Mouse (Mus musculus) inflammation-experienced regulatory T-cells (primary cell): ENCODE measurements around the gene Psmb5. TPM values are rescaled to one million over a fixed set of nuclear protein-coding genes. Genes with fewer than 3 reads are reported as not detected.

Source experiments
- polyA plus RNA-seq, 2 experiments: library from polyadenylated mRNA; unstranded; fragments of 100-300 nt; shearing (Covaris generic); gene quantifications; one replicate each; pipeline ENCODE4 v1.2.1; 2017

The Psmb5 gene
- 100 to 1,000 TPM; 173 to 203 TPM for polyA plus RNA-seq

GRCm38 (mm10) chr14:54617897-54618365 is at the start of gene Psmb5:
TSS of gene Psmb5 (minus strand) at chr14:54618022.

DNA sequence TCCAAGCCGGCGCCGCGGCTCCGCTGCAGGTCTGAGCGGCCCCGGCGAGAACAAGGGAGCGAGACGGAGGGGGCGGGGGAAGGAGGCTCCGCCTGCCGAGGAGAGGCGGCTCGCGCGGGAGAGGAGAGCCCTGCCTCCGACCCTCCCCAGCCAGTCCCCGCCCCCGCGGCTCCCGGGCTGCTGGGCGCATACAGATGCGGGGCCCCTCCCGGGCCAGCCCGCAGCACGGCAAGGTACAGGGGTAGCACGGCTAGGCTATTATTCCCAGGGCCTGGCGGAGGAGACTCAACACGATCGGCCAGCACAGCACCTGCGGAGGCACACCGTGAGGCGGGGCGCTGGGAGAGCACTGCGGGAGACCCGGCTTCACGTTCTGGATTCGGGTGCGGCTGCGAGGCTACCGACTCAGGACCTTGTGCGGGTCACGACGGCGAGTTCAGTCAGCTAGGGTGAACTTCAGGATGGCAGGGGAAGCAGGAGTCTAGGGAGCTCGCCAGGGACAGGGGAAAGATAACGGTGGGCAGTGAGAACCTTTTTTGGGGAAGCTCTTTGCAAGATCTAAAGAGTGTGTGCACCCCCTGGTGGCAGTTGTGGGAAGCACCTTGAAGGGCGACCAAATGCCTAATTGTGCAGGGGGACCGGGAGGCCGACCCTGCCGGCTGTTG is 23.6 kb upstream of the Psmb5 start, which contains the start of gene Cdh24:
Gene Cdh24, minus strand, starts transcription at position 60 of the 665 bp plus-strand sequence.

GRCm38 (mm10) chr14:54640946-54641304 is 23.1 kb upstream of the Psmb5 start, which contains the start of gene Gm17606:
TSS of gene Gm17606 (plus strand) at chr14:54640952.

DNA sequence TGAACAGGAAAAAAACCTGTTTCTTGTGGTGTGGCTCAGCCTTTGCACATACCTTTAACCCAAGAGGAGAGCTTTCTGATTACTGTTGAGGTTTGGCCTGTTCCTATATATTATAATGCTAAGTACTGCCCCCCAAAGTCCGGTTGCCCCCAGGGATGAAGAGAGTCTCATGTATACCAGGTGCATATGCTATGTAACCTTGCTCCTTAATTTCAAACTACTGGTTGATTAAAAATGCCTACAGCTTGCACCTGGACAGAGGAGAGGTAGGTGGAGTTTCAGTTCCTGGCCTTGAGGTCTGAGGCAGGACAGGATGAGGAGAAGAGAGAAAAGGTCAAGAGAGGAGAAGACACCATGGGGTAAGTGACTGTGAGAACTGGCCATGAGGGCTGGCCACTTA is 3.3 kb upstream of the Psmb5 start, which contains the start of gene Psmb11:
Gene Psmb11, plus strand, starts transcription at position 301 of the 400 bp plus-strand sequence.

DNA sequence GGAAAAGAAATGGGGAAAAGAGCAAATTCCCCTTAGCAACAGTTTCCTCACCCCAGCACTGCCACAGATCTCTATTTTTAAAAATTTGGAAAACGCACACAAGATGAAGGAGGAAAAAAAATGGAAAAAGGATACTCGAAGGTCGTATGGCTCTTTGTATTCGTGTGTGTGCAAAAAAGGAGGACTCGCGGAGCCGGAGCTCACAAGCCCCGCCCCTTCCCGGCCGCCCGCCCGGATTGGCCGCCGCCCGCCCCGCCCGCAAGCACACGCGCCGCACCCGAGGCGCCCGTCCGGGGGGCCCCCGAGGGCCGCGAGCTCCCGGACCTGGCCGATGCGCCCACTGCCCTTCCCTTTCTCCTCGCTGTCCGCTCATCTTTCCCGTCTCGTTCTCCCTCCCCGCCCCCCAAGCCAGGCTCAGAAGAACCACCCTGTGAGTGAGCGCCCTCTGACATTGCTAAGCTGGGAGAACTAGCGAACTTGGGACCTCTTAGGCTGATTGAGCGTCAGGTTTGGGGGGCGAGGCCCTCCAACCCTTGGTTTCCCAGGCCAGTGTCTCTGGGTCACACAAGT is 12.0 kb downstream of the Psmb5 start, which contains the start of gene 4931414P19Rik:
Gene 4931414P19Rik, minus strand, starts transcription at position 242 of the 570 bp plus-strand sequence.

DNA sequence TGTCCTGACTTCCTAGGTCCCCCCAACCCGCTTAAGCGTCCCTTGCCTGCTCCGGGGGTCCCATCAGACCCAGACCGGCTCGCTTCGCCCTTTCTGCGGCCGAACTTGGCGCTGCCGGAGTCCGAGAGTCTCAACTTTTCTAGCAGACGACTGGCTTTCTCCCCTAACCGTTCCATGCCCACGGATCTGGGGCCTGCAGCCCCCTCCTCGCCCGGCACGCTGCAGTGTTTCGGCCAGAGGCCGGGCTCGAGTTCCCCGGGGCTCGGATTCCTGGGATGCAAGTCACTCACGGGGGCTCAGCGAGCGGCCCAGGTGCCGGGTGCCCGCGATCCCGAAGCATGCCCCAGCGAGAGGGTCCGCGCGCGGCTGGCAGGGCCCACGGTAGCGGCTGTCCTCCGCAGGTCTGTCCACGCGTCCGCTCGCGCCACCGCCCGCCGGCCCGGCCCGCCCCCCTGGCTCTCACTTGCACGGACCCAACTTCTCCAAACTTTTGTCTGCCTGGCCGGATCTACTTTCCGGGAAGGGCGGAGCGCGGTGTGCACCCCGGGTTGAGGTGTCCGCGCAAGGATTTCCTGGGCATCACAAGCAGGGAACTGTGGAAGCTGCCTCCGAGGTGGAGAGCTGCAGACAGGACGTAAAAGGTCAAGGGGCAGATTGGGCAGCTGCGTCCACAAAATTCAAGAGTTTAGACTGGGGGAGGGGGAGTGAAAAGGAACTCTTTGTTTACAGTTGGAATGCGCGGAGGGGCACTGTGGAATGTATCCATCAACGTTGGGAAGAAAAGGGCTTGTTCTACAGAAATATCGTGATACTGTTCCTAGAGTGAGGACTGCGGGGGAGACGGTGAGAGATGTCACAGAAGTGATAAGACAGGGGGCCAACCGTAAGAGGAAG is 40.5 kb downstream of the Psmb5 start, which contains the start of gene Ajuba:
Gene Ajuba, minus strand, starts transcription at position 470 of the 894 bp plus-strand sequence.

Other genes with a start within 250 kb of the Psmb5 start
- 1 to 10 TPM; 1.5 to 1.6 TPM for gene Slc7a7, start 200.2 kb downstream of the Psmb5 start, polyA plus RNA-seq
- gene Mrpl52, start 191.1 kb downstream of the Psmb5 start, polyA plus RNA-seq = 100 to 1,000 TPM; 170 to 222 TPM
- 10 to 100 TPM in 1 of 2 experiments, 1 to 10 TPM in 1; 6.7 to 25.0 TPM for gene Mmp14, start 186.4 kb downstream of the Psmb5 start, polyA plus RNA-seq
- 100 to 1,000 TPM; 364 to 420 TPM for gene Lrp10, start 153.9 kb downstream of the Psmb5 start, polyA plus RNA-seq
- under 1 TPM; 0.35 to 0.87 TPM for gene Rem2, start 141.9 kb downstream of the Psmb5 start, polyA plus RNA-seq
- 10 to 100 TPM; 35.4 to 48.8 TPM for gene Prmt5, start 100.5 kb downstream of the Psmb5 start, polyA plus RNA-seq
- gene Haus4, start 63.4 kb downstream of the Psmb5 start, polyA plus RNA-seq = 10 to 100 TPM; 32.7 to 36.5 TPM
- under 1 TPM; 0.81 to 0.84 TPM for gene Ajuba, start 40.5 kb downstream of the Psmb5 start, polyA plus RNA-seq
- 1 to 10 TPM; 1.8 to 1.9 TPM for gene 4931414P19Rik, start 12.0 kb downstream of the Psmb5 start, polyA plus RNA-seq
- under 1 TPM; 0.08 to 0.17 TPM for gene Psmb11, start 3.4 kb upstream of the Psmb5 start, polyA plus RNA-seq
- gene Gm17606, start 22.9 kb upstream of the Psmb5 start, polyA plus RNA-seq = not detected
- gene Cdh24, start 23.3 kb upstream of the Psmb5 start, polyA plus RNA-seq = 1 to 10 TPM; 1.8 to 1.9 TPM
- 10 to 100 TPM; 78.9 to 85.7 TPM for gene 1700123O20Rik, start 68.2 kb upstream of the Psmb5 start, polyA plus RNA-seq
- gene Acin1, start 68.9 kb upstream of the Psmb5 start, polyA plus RNA-seq = 10 to 100 TPM; 70.4 to 93.8 TPM
- gene Gm29776, start 80.8 kb upstream of the Psmb5 start, polyA plus RNA-seq = 1 to 10 TPM in 1 of 2 experiments, under 1 TPM in 1; 0.06 to 2.6 TPM
- not detected for gene Cebpe, start 94.2 kb upstream of the Psmb5 start, polyA plus RNA-seq
- gene Slc7a8, start 163.9 kb upstream of the Psmb5 start, polyA plus RNA-seq = under 1 TPM; 0.14 to 0.76 TPM
- not detected for gene Rnf212b, start 196.1 kb upstream of the Psmb5 start, polyA plus RNA-seq